Mouse (Mus musculus) lung, embryonic 16.5 days (tissue): Measurements from ENCODE around the gene Tes3-ps. TPM values are rescaled to one million over a fixed set of nuclear protein-coding genes. Genes with fewer than 3 reads are reported as not detected.

Experiments used
- ATAC-seq: fragments of 200-750 bp; cut with Nextera tagmentation; 2 replicates; pipeline ENCODE4 v1.8.0; 2017; ENCODE audit warnings: low read depth, mild to moderate bottlenecking, moderate library complexity
- H3K27ac ChIP-seq: fragments of 300-500 bp; sonication (generic); 2 replicates; pipeline ENCODE4 v1.5.1; 2014; ENCODE audit warnings: mild to moderate bottlenecking, control low read depth, low read length
- H3K27me3 ChIP-seq: fragments of 300-500 bp; sonication (generic); 2 replicates; pipeline ENCODE4 v1.6.1; 2014; ENCODE audit warnings: low read depth, low read length, mixed read lengths; ENCODE audit not compliant: control insufficient read depth, insufficient read depth
- H3K36me3 ChIP-seq: fragments of 300-500 bp; sonication (generic); 2 replicates; pipeline ENCODE4 v1.6.1; 2014; ENCODE audit warnings: low read length; ENCODE audit not compliant: control insufficient read depth, insufficient read depth
- H3K4me1 ChIP-seq: fragments of 300-500 bp; sonication (generic); replicated peaks from 2 replicates; pipeline ENCODE4 v1.6.1; 2014; ENCODE audit warnings: low read length, mixed read lengths; ENCODE audit not compliant: control insufficient read depth, insufficient read depth
- H3K4me2 ChIP-seq: fragments of 300-500 bp; sonication (generic); 2 replicates; pipeline ENCODE4 v1.6.1; 2014; ENCODE audit warnings: low read depth, low read length, control low read depth
- H3K4me3 ChIP-seq: fragments of 300-500 bp; sonication (generic); 2 replicates; pipeline ENCODE4 v1.5.1; 2014; ENCODE audit warnings: mild to moderate bottlenecking, low read length, control low read depth
- H3K9ac ChIP-seq: fragments of 300-500 bp; sonication (generic); 2 replicates; pipeline ENCODE4 v1.6.1; 2014; ENCODE audit warnings: low read length, control low read depth
- H3K9me3 ChIP-seq: fragments of 300-500 bp; sonication (generic); 2 replicates; pipeline ENCODE4 v1.6.1; 2016; ENCODE audit warnings: low read length; ENCODE audit not compliant: control insufficient read depth
- WGBS: fragments of 180-500 bp; shearing (Covaris S2); extraction: QIAGEN DNeasy Blood & Tissue Kit; methylation state at CpG from one replicate; pipeline ENCODE4 v1.1.7; 2014; 5-methylcytosine and 5-hydroxymethylcytosine counted together
- polyA plus RNA-seq: library from polyadenylated mRNA; unstranded; fragments of >200 nt; fragmentation: Nextera tagmentation; extraction: Ambion mirVana; gene quantifications from 2 replicates; pipeline ENCODE4 v1.2.1, GENCODE M21; 2015

Tes3-ps gene
- polyA plus RNA-seq, 1 experiment from 2014 or later = 1.2 TPM

DNA sequence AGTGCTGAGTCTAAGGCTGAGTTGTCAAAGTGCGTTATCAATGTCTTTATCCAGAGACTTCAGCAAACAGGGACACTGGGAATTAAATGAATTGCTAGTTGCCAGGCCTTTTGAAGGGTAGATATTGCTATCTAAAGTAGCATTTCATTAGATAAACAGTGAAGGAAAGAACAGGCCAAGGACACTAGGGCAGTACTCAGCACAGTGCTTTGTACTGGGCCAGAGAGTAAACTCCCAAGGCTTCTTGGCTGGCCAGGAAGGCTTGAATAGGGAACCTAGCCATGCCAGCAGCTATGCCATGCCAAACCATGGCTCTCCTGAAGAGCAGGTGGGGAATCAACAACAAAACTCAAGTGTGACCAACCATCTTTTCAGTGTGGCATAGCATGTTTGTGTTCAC lies 43.8 kb downstream of the Tes3-ps start:
- H3K4me1 ChIP-seq = no peaks in the 10 kb centered on the region
- no peaks in the 10 kb centered on the region for H3K27me3 ChIP-seq
- H3K27ac ChIP-seq = no peak overlapping the region
- H3K4me2 ChIP-seq = no peak overlapping the region
- no peaks in the 10 kb centered on the region for H3K9me3 ChIP-seq
- H3K9ac ChIP-seq = no peak overlapping the region
- ATAC-seq = no peak
- H3K4me3 ChIP-seq = no peak overlapping the region
- no peaks in the 10 kb centered on the region for H3K36me3 ChIP-seq
- 94% methylated on average over 1 of the region's 1 CpGs for WGBS

DNA sequence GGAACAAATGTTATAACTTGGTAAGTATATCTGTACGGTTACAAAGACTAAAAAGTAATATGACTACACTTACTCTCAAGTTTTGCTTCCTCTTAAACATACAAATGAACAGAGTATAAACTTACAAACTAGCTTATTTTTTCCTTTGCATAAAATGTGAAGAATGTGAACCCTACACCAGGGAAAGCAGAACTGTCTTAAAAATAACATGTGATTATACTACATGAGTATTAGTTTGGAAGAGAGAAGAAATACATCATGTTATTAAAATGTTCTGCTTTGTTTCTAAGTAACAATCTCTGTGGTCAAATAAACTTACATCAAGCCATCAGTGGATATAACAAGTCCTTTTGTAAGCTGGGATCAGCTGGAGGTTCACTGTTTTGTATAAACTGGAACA lies 45.6 kb downstream of the Tes3-ps start:
- no peaks in the 10 kb centered on the region for H3K27me3 ChIP-seq
- no peak overlapping the region for H3K9ac ChIP-seq
- no peak overlapping the region for H3K4me2 ChIP-seq
- no peaks in the 10 kb centered on the region for H3K9me3 ChIP-seq
- 82% methylated on average over 1 of the region's 1 CpGs for WGBS
- no peaks in the 10 kb centered on the region for H3K36me3 ChIP-seq
- no peak overlapping the region for H3K4me3 ChIP-seq
- H3K4me1 ChIP-seq = no peaks in the 10 kb centered on the region
- H3K27ac ChIP-seq = no peak overlapping the region
- ATAC-seq = no peak

DNA sequence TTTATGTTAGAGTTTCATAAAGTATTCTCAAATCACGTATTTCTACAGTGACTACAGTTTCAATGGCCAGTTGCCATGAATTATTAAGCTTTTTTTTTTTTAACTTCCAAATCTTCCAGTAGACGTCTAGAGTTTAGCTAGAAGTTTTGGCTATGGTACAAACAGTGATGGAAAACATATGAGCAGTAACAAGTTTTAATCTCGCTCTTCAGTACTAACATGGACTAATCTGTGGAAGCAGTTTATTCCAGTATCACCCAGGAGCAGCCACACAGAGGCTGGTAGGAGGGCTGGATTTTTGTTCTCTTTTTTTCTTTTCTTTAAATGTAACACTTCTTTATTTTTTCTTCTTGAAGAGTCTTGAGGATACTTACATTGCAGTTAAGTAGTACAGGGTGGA lies 51.2 kb downstream of the Tes3-ps start, which contains the start of gene Aspn:
Gene Aspn (plus strand): TSS at position 165 of the 400 bp plus-strand sequence.
- Histone ChIP-seq H3K9me3 (no peaks in the 10 kb centered on the region), H3K4me2 (no peak within 1 kb of the TSS), H3K36me3 (no peaks in the 10 kb centered on the region), H3K4me1 (no peaks in the 10 kb centered on the region), H3K9ac (no peak within 1 kb of the TSS), H3K27ac (peak within 1 kb of the TSS; percentile 49; the same call in 1 of the 2 replicates), H3K4me3 (no peak within 1 kb of the TSS), H3K27me3 (no peaks in the 10 kb centered on the region)
- WGBS = 35% methylated on average over 3 of the region's 3 CpGs
- peak; percentile 76 for ATAC-seq

DNA sequence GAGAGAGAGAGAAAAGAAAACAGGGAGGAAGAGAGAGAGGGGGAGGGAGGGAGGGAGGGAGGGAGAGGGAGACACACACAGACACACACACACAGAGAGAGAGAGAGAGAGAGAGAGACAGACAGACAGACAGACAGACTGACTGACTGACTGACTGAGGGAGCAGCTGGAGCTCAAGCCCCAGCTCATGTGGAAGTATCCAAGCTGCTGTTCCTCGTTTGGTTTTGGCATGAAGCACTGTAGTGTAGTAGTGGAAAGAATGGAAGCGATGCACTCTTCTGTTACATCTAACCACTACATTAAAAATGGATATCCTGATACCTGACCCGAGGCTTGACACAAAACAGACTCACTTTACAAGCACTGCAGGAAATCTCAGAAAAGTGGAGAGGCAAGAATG lies 52.5 kb downstream of the Tes3-ps start:
- no peaks in the 10 kb centered on the region for H3K4me1 ChIP-seq
- no peak overlapping the region for H3K4me2 ChIP-seq
- H3K9me3 ChIP-seq = no peaks in the 10 kb centered on the region
- H3K36me3 ChIP-seq = no peaks in the 10 kb centered on the region
- WGBS = 44% methylated on average over 3 of the region's 3 CpGs
- H3K27me3 ChIP-seq = no peaks in the 10 kb centered on the region
- H3K4me3 ChIP-seq = no peak overlapping the region
- no peak overlapping the region for H3K9ac ChIP-seq
- no peak for ATAC-seq
- H3K27ac ChIP-seq = peak overlapping the region; percentile 15; the same call in 1 of the 2 replicates

Other genes starting within 250 kb of the Tes3-ps start
- 1.6 and 2.2 TPM in 2 replicates for gene Susd3, start 244.6 kb upstream of the Tes3-ps start, polyA plus RNA-seq
- 0.26 and 0.33 TPM in 2 replicates for gene Fgd3, start 173.0 kb upstream of the Tes3-ps start, polyA plus RNA-seq
- 31.2 and 32.1 TPM in 2 replicates for gene Bicd2, start 151.7 kb upstream of the Tes3-ps start, polyA plus RNA-seq
- 15.7 and 16.2 TPM in 2 replicates for gene Ippk, start 72.1 kb upstream of the Tes3-ps start, polyA plus RNA-seq
- 1.9 and 2.3 TPM in 2 replicates for gene Ecm2, start 11.5 kb downstream of the Tes3-ps start, polyA plus RNA-seq
- 49.3 and 51.7 TPM in 2 replicates for gene Aspn, start 51.1 kb downstream of the Tes3-ps start, polyA plus RNA-seq
- 1.8 and 2.0 TPM in 2 replicates for gene Omd, start 89.1 kb downstream of the Tes3-ps start, polyA plus RNA-seq
- 131 and 132 TPM in 2 replicates for gene Ogn, start 114.7 kb downstream of the Tes3-ps start, polyA plus RNA-seq
- gene Cenpp, start 159.5 kb downstream of the Tes3-ps start, polyA plus RNA-seq = 33.0 and 33.2 TPM in 2 replicates
- gene Nol8, start 159.8 kb downstream of the Tes3-ps start, polyA plus RNA-seq = 14.7 and 15.2 TPM in 2 replicates
- gene Iars, start 188.8 kb downstream of the Tes3-ps start, polyA plus RNA-seq = 53.7 and 55.1 TPM in 2 replicates